Mouse (Mus musculus): ENCODE results near the gene Ext2. TPM values are rescaled to one million over a fixed set of nuclear protein-coding genes. Genes with fewer than 3 reads are reported as not detected.

The Ext2 gene
- polyA plus RNA-seq, 1 experiment from 2014 or later, result 70.8 TPM

- Histone ChIP-seq H3K27me3 (ENCODE audit: control insufficient read depth, insufficient read depth, low read length) (0 out of 2 replicates have a peak, but pooled peaks cover 4% of the 10 kb centered on the region), H3K27ac (replicated peaks in 1 of 2; ENCODE audit: control insufficient read depth in 1 of 2, insufficient read depth in 1 of 2, low read depth in 2 of 2, low read length in 2 of 2) (no peak overlapping the region), H3K36me3 (ENCODE audit: control insufficient read depth, insufficient read depth, low read length) (peaks cover 7% of the 10 kb centered on the region; the same call in 1 of the 2 replicates), H3K9ac (ENCODE audit: low read length) (no peak overlapping the region), H3K4me3 (ENCODE audit: control insufficient read depth in 1 of 2, insufficient read depth in 1 of 2, low read depth in 1 of 2, low read length in 2 of 2) (no peak overlapping the region), H3K9me3 (ENCODE audit: control insufficient read depth, low read length) (no peaks in the 10 kb centered on the region), H3K4me1 (ENCODE audit: control insufficient read depth in 2 of 2, insufficient read depth in 2 of 2, low read length in 2 of 2) (peaks cover 3 to 18% of the 10 kb centered on the region in 2 experiments), H3K4me2 (ENCODE audit: low read length) (no peak overlapping the region)
- no peak for ATAC-seq (ENCODE audit: insufficient number of reproducible peaks, insufficient read depth, low FRiP score, low read depth)
- 86% methylated on average over 1 of the region's 1 CpGs for WGBS
These were observed 28.9 kb upstream of the Ext2 start for GRCm38 (mm10) chr2:93851303-93851702.

GRCm38 (mm10) chr2:93850317-93850944 is 28.1 kb upstream of the Ext2 start:
- Histone ChIP-seq H3K27ac (replicated peaks in 1 of 2; ENCODE audit: control insufficient read depth in 1 of 2, insufficient read depth in 1 of 2, low read depth in 2 of 2, low read length in 2 of 2) (no peak overlapping the region), H3K4me2 (ENCODE audit: low read length) (peak overlapping the region; percentile 89), H3K4me1 (ENCODE audit: control insufficient read depth in 2 of 2, insufficient read depth in 2 of 2, low read length in 2 of 2) (peaks cover 3 to 16% of the 10 kb centered on the region in 2 experiments), H3K4me3 (ENCODE audit: control insufficient read depth in 1 of 2, insufficient read depth in 1 of 2, low read depth in 1 of 2, low read length in 2 of 2) (peak overlapping the region in 1 of 2 experiments; percentile 73; a peak in 2 of 4 replicates), H3K9me3 (ENCODE audit: control insufficient read depth, low read length) (no peaks in the 10 kb centered on the region), H3K27me3 (ENCODE audit: control insufficient read depth, insufficient read depth, low read length) (0 out of 2 replicates have a peak, but pooled peaks cover 4% of the 10 kb centered on the region), H3K36me3 (ENCODE audit: control insufficient read depth, insufficient read depth, low read length) (peaks cover 10% of the 10 kb centered on the region; the same call in 1 of the 2 replicates), H3K9ac (ENCODE audit: low read length) (0 out of 2 replicates have a peak overlapping the region, but pooled peaks have one; percentile 86)
- ATAC-seq (ENCODE audit: insufficient number of reproducible peaks, insufficient read depth, low FRiP score, low read depth), result no peak
- 46% methylated on average over 13 of the region's 13 CpGs for WGBS

GRCm38 (mm10) chr2:93849505-93850089 is 27.2 kb upstream of the Ext2 start, which contains the start of gene Accs:
Gene Accs (minus strand): TSS chr2:93849943.
- ATAC-seq (ENCODE audit: insufficient number of reproducible peaks, insufficient read depth, low FRiP score, low read depth), result peak; percentile 74
- Histone ChIP-seq H3K27ac (replicated peaks in 1 of 2; ENCODE audit: control insufficient read depth in 1 of 2, insufficient read depth in 1 of 2, low read depth in 2 of 2, low read length in 2 of 2) (peak within 1 kb of the TSS; percentile 79 to 84), H3K4me3 (ENCODE audit: control insufficient read depth in 1 of 2, insufficient read depth in 1 of 2, low read depth in 1 of 2, low read length in 2 of 2) (peak within 1 kb of the TSS; percentile 67 to 73), H3K9ac (ENCODE audit: low read length) (peak within 1 kb of the TSS; percentile 86), H3K27me3 (ENCODE audit: control insufficient read depth, insufficient read depth, low read length) (0 out of 2 replicates have a peak, but pooled peaks cover 4% of the 10 kb centered on the region), H3K4me1 (ENCODE audit: control insufficient read depth in 2 of 2, insufficient read depth in 2 of 2, low read length in 2 of 2) (peaks cover 3 to 15% of the 10 kb centered on the region in 2 experiments), H3K36me3 (ENCODE audit: control insufficient read depth, insufficient read depth, low read length) (peaks cover 17% of the 10 kb centered on the region), H3K9me3 (ENCODE audit: control insufficient read depth, low read length) (no peaks in the 10 kb centered on the region), H3K4me2 (ENCODE audit: low read length) (peak within 1 kb of the TSS; percentile 89)
- WGBS, result under 1% methylated on average over 28 of the region's 28 CpGs

- no peak overlapping the region for H3K4me3 ChIP-seq (ENCODE audit: control insufficient read depth in 1 of 2, insufficient read depth in 1 of 2, low read depth in 1 of 2, low read length in 2 of 2)
- no peak overlapping the region for H3K4me2 ChIP-seq (ENCODE audit: low read length)
- WGBS, result 76% methylated on average over 3 of the region's 3 CpGs
- no peaks in the 10 kb centered on the region for H3K9me3 ChIP-seq (ENCODE audit: control insufficient read depth, low read length)
- no peak for ATAC-seq (ENCODE audit: insufficient number of reproducible peaks, insufficient read depth, low FRiP score, low read depth)
- H3K36me3 ChIP-seq (ENCODE audit: control insufficient read depth, insufficient read depth, low read length), result peaks cover 57% of the 10 kb centered on the region
- H3K4me1 ChIP-seq (ENCODE audit: control insufficient read depth in 2 of 2, insufficient read depth in 2 of 2, low read length in 2 of 2), result peaks cover 2 to 8% of the 10 kb centered on the region in 2 experiments; a peak in 3 of 4 replicates
- no peak overlapping the region for H3K27ac ChIP-seq (replicated peaks in 1 of 2; ENCODE audit: control insufficient read depth in 1 of 2, insufficient read depth in 1 of 2, low read depth in 2 of 2, low read length in 2 of 2)
- no peaks in the 10 kb centered on the region for H3K27me3 ChIP-seq (ENCODE audit: control insufficient read depth, insufficient read depth, low read length)
- no peak overlapping the region for H3K9ac ChIP-seq (ENCODE audit: low read length)
These were observed 19.0 kb upstream of the Ext2 start for GRCm38 (mm10) chr2:93841349-93841748.

- Histone ChIP-seq H3K4me1 (ENCODE audit: control insufficient read depth in 2 of 2, insufficient read depth in 2 of 2, low read length in 2 of 2) (peaks cover 2 to 8% of the 10 kb centered on the region in 2 experiments; a peak in 3 of 4 replicates), H3K36me3 (ENCODE audit: control insufficient read depth, insufficient read depth, low read length) (peaks cover 57% of the 10 kb centered on the region), H3K27me3 (ENCODE audit: control insufficient read depth, insufficient read depth, low read length) (no peaks in the 10 kb centered on the region), H3K4me3 (ENCODE audit: control insufficient read depth in 1 of 2, insufficient read depth in 1 of 2, low read depth in 1 of 2, low read length in 2 of 2) (no peak overlapping the region), H3K27ac (replicated peaks in 1 of 2; ENCODE audit: control insufficient read depth in 1 of 2, insufficient read depth in 1 of 2, low read depth in 2 of 2, low read length in 2 of 2) (no peak overlapping the region), H3K4me2 (ENCODE audit: low read length) (no peak overlapping the region), H3K9ac (ENCODE audit: low read length) (no peak overlapping the region), H3K9me3 (ENCODE audit: control insufficient read depth, low read length) (no peaks in the 10 kb centered on the region)
- ATAC-seq (ENCODE audit: insufficient number of reproducible peaks, insufficient read depth, low FRiP score, low read depth), result no peak
- 65% methylated on average over 6 of the region's 6 CpGs for WGBS
These were observed 17.7 kb upstream of the Ext2 start for GRCm38 (mm10) chr2:93840109-93840508.

- Histone ChIP-seq H3K4me2 (ENCODE audit: low read length) (no peak overlapping the region), H3K36me3 (ENCODE audit: control insufficient read depth, insufficient read depth, low read length) (peaks cover 53% of the 10 kb centered on the region), H3K9ac (ENCODE audit: low read length) (no peak overlapping the region)
These were observed 16.6 kb upstream of the Ext2 start for GRCm38 (mm10) chr2:93838931-93839330.

GRCm38 (mm10) chr2:93836232-93836785 is 13.9 kb upstream of the Ext2 start:
- 72% methylated on average over 13 of the region's 13 CpGs for WGBS
- H3K9ac ChIP-seq (ENCODE audit: low read length), result no peak overlapping the region
- ATAC-seq (ENCODE audit: insufficient number of reproducible peaks, insufficient read depth, low FRiP score, low read depth), result no peak

More at GRCm38 (mm10) chr2:93838931-93839330, 16.6 kb upstream of the Ext2 start:
- Histone ChIP-seq H3K27ac (replicated peaks in 1 of 2; ENCODE audit: control insufficient read depth in 1 of 2, insufficient read depth in 1 of 2, low read depth in 2 of 2, low read length in 2 of 2) (no peak overlapping the region), H3K4me3 (ENCODE audit: control insufficient read depth in 1 of 2, insufficient read depth in 1 of 2, low read depth in 1 of 2, low read length in 2 of 2) (no peak overlapping the region), H3K27me3 (ENCODE audit: control insufficient read depth, insufficient read depth, low read length) (no peaks in the 10 kb centered on the region), H3K4me1 (ENCODE audit: control insufficient read depth in 2 of 2, insufficient read depth in 2 of 2, low read length in 2 of 2) (peaks cover 2 to 8% of the 10 kb centered on the region in 2 experiments; a peak in 3 of 4 replicates), H3K9me3 (ENCODE audit: control insufficient read depth, low read length) (no peaks in the 10 kb centered on the region)
- WGBS, result 82% methylated on average over 4 of the region's 4 CpGs
- ATAC-seq (ENCODE audit: insufficient number of reproducible peaks, insufficient read depth, low FRiP score, low read depth), result no peak

More at GRCm38 (mm10) chr2:93836232-93836785, 13.9 kb upstream of the Ext2 start:
- Histone ChIP-seq H3K36me3 (ENCODE audit: control insufficient read depth, insufficient read depth, low read length) (peaks cover 38% of the 10 kb centered on the region), H3K4me2 (ENCODE audit: low read length) (no peak overlapping the region), H3K27me3 (ENCODE audit: control insufficient read depth, insufficient read depth, low read length) (no peaks in the 10 kb centered on the region), H3K4me3 (ENCODE audit: control insufficient read depth in 1 of 2, insufficient read depth in 1 of 2, low read depth in 1 of 2, low read length in 2 of 2) (no peak overlapping the region), H3K4me1 (ENCODE audit: control insufficient read depth in 2 of 2, insufficient read depth in 2 of 2, low read length in 2 of 2) (peaks cover 2 to 8% of the 10 kb centered on the region in 2 experiments; a peak in 3 of 4 replicates), H3K27ac (replicated peaks in 1 of 2; ENCODE audit: control insufficient read depth in 1 of 2, insufficient read depth in 1 of 2, low read depth in 2 of 2, low read length in 2 of 2) (no peak overlapping the region), H3K9me3 (ENCODE audit: control insufficient read depth, low read length) (no peaks in the 10 kb centered on the region)
